Mouse (Mus musculus) lung, postnatal 4 days (tissue): Measurements from ENCODE around the gene Fgfr2.

Experiments
- DNase-seq, 2 experiments: peaks; one replicate each; pipeline ENCODE4 v3.0.0; 2021

Gene Fgfr2

DNA sequence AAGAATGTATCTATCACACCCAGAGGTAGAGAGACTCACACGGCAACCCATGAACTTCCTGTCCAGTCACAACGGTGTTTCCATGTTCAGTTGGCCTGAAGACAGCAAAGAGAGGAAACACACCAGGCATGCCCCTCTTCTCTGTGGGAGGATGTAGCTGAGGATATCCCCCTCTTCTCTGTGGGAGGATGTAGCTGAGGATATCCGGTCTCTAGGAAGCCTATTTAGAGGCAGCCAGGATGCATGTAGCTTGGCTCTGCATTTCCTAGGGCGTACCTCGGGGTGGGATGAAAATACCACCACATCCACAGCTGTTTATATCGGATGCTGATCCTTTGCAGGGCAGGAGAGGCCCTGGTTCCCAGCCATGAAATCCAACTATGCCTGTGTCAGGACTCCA lies 877.4 kb downstream of the Fgfr2 start:
- DNase-seq: peak; percentile 26 to 63

GRCm38 (mm10) chr7:132244637-132245036 lies 878.5 kb downstream of the Fgfr2 start:
- DNase-seq: no peak

- DNase-seq: peak in 1 of 2 experiments; percentile 46
These were observed 879.9 kb downstream of the Fgfr2 start for GRCm38 (mm10) chr7:132243225-132243624.

GRCm38 (mm10) chr7:132242617-132243141 lies 880.5 kb downstream of the Fgfr2 start:
- peak; percentile 60 to 62 for DNase-seq

- no peak for DNase-seq
These were observed 884.2 kb downstream of the Fgfr2 start for GRCm38 (mm10) chr7:132238921-132239320.

DNA sequence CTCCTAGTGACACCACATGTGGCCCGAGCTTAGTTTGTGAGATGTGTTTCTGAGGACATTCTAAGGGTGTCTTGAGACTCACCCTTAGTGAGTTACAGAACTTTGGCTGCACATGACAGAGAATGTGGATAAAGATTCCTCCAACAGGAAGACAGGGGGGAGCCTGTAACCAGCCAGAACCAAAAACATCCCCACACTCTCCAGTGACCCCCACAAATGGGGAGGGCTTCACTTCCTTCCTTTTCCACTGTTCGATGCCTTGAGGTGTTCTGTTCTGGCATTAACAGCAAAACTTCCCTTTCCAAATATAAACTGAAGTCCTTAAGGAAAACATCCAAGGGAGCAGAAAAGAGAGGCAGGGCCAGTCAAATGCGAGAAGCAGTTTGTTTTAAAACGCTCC lies 886.0 kb downstream of the Fgfr2 start:
- DNase-seq: peak in 1 of 2 experiments; percentile 55

DNA sequence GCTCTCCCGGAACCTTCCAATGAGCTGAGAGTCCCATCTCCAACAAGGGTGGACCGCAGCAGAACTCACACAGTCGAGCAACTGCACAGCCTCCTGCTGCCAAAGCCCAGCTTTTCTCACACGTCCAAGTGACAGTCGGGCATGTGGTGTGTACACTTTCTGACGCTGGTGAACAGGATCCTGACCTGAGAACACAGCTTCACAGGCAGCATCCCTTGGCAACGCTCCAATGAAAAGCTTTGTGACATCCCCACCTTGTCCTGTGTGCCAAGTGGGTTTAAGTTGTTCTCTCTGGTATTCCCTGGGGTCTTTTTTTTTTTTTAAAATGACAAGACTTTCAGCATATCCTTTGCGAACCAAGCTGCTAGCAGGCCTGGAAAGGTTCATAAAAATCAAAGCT lies 886.4 kb downstream of the Fgfr2 start:
- DNase-seq: no peak

DNA sequence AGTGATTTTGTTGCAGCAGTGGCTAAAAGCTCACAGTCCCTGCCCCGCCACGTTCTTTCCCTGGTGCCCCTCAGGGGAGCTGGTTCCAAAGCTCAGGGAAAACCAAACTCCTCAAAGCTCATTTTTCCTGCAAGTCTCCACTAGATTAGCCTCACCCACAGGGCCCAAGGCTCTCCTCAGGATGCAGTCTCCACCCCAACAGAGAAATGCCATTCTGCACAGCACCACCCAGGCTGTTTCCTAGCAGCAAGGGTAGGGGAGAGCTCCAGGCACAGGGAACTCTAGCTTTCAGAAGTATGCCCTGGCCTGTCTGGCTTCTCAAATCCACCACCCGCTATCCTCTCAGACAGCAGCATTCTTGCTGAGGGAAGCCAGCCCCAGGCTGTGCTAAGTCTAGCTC lies 888.9 kb downstream of the Fgfr2 start:
- no peak for DNase-seq

- DNase-seq: no peak
These were observed 889.4 kb downstream of the Fgfr2 start for GRCm38 (mm10) chr7:132233732-132234131.

GRCm38 (mm10) chr7:132232937-132233336 lies 890.2 kb downstream of the Fgfr2 start:
- DNase-seq: peak in 1 of 2 experiments; percentile 42

DNA sequence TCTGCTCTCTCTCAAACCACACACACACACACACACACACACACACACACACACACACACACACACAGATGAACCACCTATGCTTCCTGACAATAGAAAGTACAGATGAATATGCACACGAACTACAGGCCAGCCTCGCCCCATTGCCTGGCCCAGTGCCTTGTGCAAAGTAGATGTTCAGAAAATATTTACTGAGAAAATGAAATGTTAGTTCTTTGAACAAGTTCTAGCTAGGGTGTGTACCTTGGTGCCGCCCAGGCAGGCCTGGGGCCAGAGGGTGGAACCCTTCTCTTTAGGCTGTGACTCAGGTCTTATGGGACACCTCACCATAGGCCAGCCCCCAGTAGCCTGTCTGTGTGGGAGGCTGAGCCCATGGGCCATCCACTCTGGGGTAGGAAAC lies 891.7 kb downstream of the Fgfr2 start:
- no peak for DNase-seq

- DNase-seq: no peak
These were observed 892.2 kb downstream of the Fgfr2 start for GRCm38 (mm10) chr7:132230961-132231360.

DNA sequence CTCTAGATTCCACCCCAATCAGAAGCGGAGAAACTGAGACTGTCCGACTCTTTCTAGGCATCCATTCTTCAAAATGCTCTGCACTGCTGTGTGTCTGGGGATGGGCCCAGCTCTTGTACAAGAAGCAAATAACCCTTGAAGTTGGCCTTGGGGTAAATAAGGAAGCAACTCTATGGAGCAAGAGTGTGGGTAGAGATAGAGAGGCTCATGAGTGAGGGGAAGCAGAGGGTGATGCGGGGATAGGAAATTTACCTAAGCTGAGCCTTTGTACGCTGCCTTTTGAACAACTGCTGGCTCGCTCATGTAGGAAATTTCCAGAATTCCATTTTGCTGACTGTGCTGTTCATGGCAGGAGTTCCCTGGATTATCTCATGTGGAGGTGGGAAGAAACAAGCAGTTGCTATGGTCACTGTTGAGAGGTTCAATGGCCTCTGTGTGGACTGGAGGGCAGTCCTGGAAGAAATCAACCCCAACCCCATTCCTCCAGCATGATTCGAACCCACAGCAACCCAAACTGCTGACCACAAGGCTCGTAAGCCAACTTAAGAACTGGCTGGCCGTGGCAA lies 896.0 kb downstream of the Fgfr2 start:
- DNase-seq: no peak

- peak in 1 of 2 experiments; percentile 88 for DNase-seq
These were observed 896.6 kb downstream of the Fgfr2 start for GRCm38 (mm10) chr7:132226379-132227074.

DNA sequence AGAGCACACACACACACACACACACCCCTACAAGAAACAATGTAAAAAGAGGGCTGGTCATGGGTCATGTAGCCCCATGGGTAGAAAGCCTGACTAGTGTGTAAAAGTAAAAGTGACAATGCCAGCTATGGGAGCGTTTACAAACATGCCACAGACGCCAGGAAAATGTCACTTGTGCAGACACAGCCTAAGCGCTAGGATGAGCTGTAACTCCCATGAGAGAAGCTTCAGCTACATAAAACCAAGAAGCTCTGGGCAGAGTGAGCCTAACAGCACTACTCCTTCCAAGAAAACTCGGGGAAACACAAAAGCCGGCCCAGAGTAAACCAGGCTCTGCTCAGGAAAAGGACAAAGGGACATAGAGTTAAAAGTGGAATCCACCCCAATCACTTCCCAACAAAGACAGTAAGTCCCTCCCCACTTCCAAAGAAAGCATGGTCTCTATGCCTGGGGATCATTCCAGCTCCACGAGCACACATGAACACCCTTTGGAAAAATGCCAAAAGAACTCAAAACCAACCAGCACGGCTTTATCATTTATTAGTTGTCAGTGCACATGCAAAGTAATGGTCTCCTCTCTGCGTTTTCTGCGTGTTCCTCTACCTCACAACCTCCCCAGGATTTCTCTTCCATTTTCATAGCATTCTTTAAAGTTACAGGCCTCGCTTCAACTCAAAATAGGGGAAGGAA lies 899.6 kb downstream of the Fgfr2 start:
- DNase-seq: no peak

DNA sequence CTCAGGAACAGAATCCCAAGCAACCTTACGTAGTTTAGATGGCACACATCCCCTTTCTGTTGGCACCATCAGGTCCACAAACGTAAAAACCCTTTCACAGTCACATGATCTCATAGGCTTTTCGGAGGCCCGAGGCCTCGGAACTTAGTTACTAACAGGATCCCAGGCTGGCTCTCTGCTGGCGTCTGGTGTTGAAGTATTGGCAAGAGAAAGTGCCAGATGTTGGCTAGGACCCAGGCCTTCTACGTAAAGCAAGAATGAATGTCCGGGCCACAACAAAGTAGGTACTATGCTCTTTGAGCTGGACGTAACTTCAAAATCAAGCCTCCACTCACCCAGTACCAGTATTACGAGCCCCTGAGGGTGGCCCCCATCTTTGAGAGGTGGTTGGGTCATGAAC lies 909.1 kb downstream of the Fgfr2 start:
- no peak for DNase-seq

- peak; percentile 61 to 73 for DNase-seq
These were observed 909.7 kb downstream of the Fgfr2 start for GRCm38 (mm10) chr7:132213460-132213859.

DNA sequence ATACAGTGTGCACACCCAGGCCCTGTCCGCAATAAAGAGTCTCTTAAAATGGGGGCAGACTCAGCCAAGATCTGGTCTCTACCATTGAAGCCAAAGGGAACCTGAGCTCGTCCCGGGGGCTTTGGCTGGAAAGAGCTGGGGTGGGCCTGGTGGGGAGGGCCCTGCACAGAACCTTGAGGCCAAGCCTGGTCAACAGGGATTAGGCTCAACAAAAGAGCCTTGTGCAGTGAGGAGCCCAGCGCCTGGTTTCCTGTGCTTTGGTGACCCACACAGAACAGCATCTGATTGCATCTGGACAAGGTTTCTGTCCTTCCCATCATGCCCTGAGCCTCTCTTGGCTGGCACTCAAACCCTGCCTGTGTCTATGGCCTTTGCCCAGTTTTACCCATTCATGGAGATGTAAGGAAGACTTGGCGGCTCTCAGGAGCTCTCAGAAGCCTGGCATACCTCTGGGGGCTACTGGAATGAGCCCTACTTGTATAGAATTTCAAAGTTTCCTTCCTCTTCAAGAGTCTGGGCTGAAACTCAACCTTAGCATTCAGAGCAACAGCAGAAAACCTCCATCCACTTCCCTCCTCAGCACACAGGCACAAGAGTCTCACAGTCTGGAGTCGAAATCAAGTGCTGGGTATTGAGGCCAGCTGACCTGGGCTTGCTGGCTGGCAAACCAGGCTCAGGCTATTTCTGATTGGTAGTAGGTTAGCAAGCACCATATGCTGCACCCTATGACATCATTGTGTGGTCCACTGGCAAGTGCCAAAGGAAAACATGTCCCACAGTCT lies 911.0 kb downstream of the Fgfr2 start:
- DNase-seq: no peak

GRCm38 (mm10) chr7:132210616-132211015 lies 912.5 kb downstream of the Fgfr2 start:
- DNase-seq: no peak

GRCm38 (mm10) chr7:132208946-132209651 lies 914.1 kb downstream of the Fgfr2 start:
- DNase-seq: no peak

GRCm38 (mm10) chr7:132204073-132204612 lies 919.0 kb downstream of the Fgfr2 start:
- no peak for DNase-seq

DNA sequence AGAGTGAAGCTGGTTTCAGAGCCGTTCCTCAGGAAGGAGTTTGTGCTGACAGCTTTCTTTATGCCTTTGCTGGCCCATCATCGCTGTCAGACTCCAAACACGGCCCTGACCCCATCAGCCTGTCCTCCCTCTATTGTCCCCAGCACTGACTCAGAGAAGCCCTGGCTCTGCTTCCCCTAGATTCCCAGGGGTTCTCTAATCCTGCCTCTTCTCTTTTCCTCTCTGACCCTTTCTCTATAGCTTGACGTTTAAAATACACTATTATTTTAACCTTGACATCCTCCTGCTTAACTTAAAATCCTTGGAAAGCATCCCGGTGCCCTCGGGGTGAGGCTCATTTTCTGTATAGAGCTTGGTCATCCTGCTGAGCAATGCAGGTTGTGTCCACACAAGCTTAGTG lies 923.5 kb downstream of the Fgfr2 start:
- no peak for DNase-seq
